Mouse (Mus musculus) G1E (cell line): ENCODE data around the gene Syt2. TPM values are rescaled to one million over a fixed set of nuclear protein-coding genes. Genes with fewer than 3 reads are reported as not detected.

Source experiments
- ATAC-seq: 2 replicates; pipeline ENCODE4 v1.8.0; 2016; ENCODE audit warnings: mild to moderate bottlenecking; ENCODE audit not compliant: insufficient number of reproducible peaks, poor library complexity, low FRiP score, severe bottlenecking; ENCODE audit errors: extremely low read depth
- DNase-seq: peaks from one replicate; pipeline ENCODE4 v3.0.0; 2012; ENCODE audit warnings: low spot score
- H3K27me3 ChIP-seq: 2 replicates; pipeline ENCODE4 v1.6.1; 2012; ENCODE audit warnings: mild to moderate bottlenecking, low read length, inconsistent platforms; ENCODE audit not compliant: insufficient read depth
- H3K36me3 ChIP-seq: replicated peaks from 2 replicates; pipeline ENCODE3; 2012; ENCODE audit warnings: mild to moderate bottlenecking, inconsistent platforms
- H3K4me1 ChIP-seq: 2 replicates; pipeline ENCODE4 v1.6.1; 2012; ENCODE audit warnings: low read depth, low read length, inconsistent platforms, mixed read lengths; ENCODE audit not compliant: insufficient read depth
- H3K4me3 ChIP-seq: 2 replicates; pipeline ENCODE4 v1.5.1; 2012; ENCODE audit warnings: low read depth, mild to moderate bottlenecking, inconsistent platforms, low read length, moderate library complexity, mixed read lengths
- H3K9me3 ChIP-seq: replicated peaks from 2 replicates; pipeline ENCODE4 v1.6.1; 2012; ENCODE audit warnings: inconsistent platforms
- CTCF ChIP-seq: IDR thresholded peaks from 2 replicates; pipeline ENCODE4 v1.5.1; 2012; ENCODE audit warnings: low read depth, low read length, inconsistent platforms, mixed read lengths
- GATA1 ChIP-seq: IDR thresholded peaks from 2 replicates; pipeline ENCODE4 v1.6.1; 2012; ENCODE audit warnings: borderline replicate concordance, low read length, inconsistent platforms, mixed read lengths
- GATA2 ChIP-seq: IDR thresholded peaks from 2 replicates; pipeline ENCODE4 v1.6.1; 2012; ENCODE audit warnings: low read depth, low read length, inconsistent platforms, borderline replicate concordance
- POLR2AphosphoS5 ChIP-seq: IDR thresholded peaks from 2 replicates; pipeline ENCODE4 v1.6.1; 2012; ENCODE audit warnings: low read depth, low read length, inconsistent platforms; ENCODE audit not compliant: insufficient replicate concordance
- TAL1 ChIP-seq: conservative IDR thresholded peaks from 2 replicates; pipeline ENCODE4 v1.6.1; 2012; ENCODE audit warnings: low read depth, low read length, inconsistent platforms, mixed read lengths
- polyA plus RNA-seq: library from polyadenylated mRNA; stranded (reverse); fragments of >175 nt; gene quantifications from 2 replicates; pipeline ENCODE4 v1.2.3, GENCODE M21; 2012
- total RNA-seq, 2 experiments: library from RNA; stranded (forward) in 1 of 2; stranded (reverse) in 1 of 2; fragments of 200-1000 nt in 1 of 2; fragments of >200 nt in 1 of 2; fragmentation: Nextera tagmentation in 1 of 2; gene quantifications; 2 replicates each; pipeline ENCODE4 v1.2.3; 2014 to 2017

The Syt2 gene
- total and polyA plus RNA-seq, 3 experiments, result 0.66 TPM; not detected in 2

GRCm38 (mm10) chr1:134697522-134698250, 51.2 kb downstream of the Syt2 start:
- H3K36me3 ChIP-seq, result no peaks in the 10 kb centered on the region
- H3K4me1 ChIP-seq, result no peaks in the 10 kb centered on the region
- H3K27me3 ChIP-seq, result peaks cover 49% of the 10 kb centered on the region
- no peak for DNase-seq
- ATAC-seq, result no peak
- H3K4me3 ChIP-seq, result no peak overlapping the region
- TF ChIP-seq GATA1 (no peak), TAL1 (no peak), CTCF (no peak), GATA2 (no peak), POLR2AphosphoS5 (no peak)
- H3K9me3 ChIP-seq, result no peaks in the 10 kb centered on the region

GRCm38 (mm10) chr1:134698486-134698885, 52.0 kb downstream of the Syt2 start:
- no peak for ATAC-seq
- H3K4me1 ChIP-seq, result no peaks in the 10 kb centered on the region
- H3K27me3 ChIP-seq, result peaks cover 47% of the 10 kb centered on the region

GRCm38 (mm10) chr1:134699390-134699789, 52.9 kb downstream of the Syt2 start:
- Histone ChIP-seq H3K27me3 (peaks cover 45% of the 10 kb centered on the region), H3K4me1 (no peaks in the 10 kb centered on the region), H3K4me3 (no peak overlapping the region), H3K9me3 (no peaks in the 10 kb centered on the region), H3K36me3 (no peaks in the 10 kb centered on the region)
- no peak for DNase-seq
- no peak for TF ChIP-seq GATA2
- no peak for TF ChIP-seq TAL1
- no peak for TF ChIP-seq CTCF
- TF ChIP-seq POLR2AphosphoS5, result no peak
- no peak for TF ChIP-seq GATA1
- ATAC-seq, result no peak

More at GRCm38 (mm10) chr1:134698486-134698885, 52.0 kb downstream of the Syt2 start:
- DNase-seq, result no peak
- H3K36me3 ChIP-seq, result no peaks in the 10 kb centered on the region
- TF ChIP-seq GATA2, result no peak
- TF ChIP-seq POLR2AphosphoS5, result no peak
- no peak for TF ChIP-seq GATA1
- no peak for TF ChIP-seq CTCF
- no peak for TF ChIP-seq TAL1
- no peak overlapping the region for H3K4me3 ChIP-seq
- no peaks in the 10 kb centered on the region for H3K9me3 ChIP-seq

- H3K36me3 ChIP-seq, result no peaks in the 10 kb centered on the region
These were observed 53.7 kb downstream of the Syt2 start for GRCm38 (mm10) chr1:134700151-134700550.

GRCm38 (mm10) chr1:134700634-134701033, 54.2 kb downstream of the Syt2 start:
- Histone ChIP-seq H3K36me3 (no peaks in the 10 kb centered on the region), H3K9me3 (no peaks in the 10 kb centered on the region), H3K27me3 (peaks cover 42% of the 10 kb centered on the region), H3K4me3 (no peak overlapping the region), H3K4me1 (no peaks in the 10 kb centered on the region)
- no peak for TF ChIP-seq CTCF
- TF ChIP-seq GATA2, result no peak
- TF ChIP-seq GATA1, result no peak
- no peak for TF ChIP-seq TAL1
- no peak for TF ChIP-seq POLR2AphosphoS5
- ATAC-seq, result no peak
- DNase-seq, result no peak

More at GRCm38 (mm10) chr1:134700151-134700550, 53.7 kb downstream of the Syt2 start:
- Histone ChIP-seq H3K27me3 (peaks cover 45% of the 10 kb centered on the region), H3K9me3 (no peaks in the 10 kb centered on the region), H3K4me3 (no peak overlapping the region), H3K4me1 (no peaks in the 10 kb centered on the region)
- DNase-seq (no peak), ATAC-seq (no peak)
- TF ChIP-seq CTCF (no peak), GATA1 (no peak)

GRCm38 (mm10) chr1:134701191-134701590, 54.7 kb downstream of the Syt2 start:
- peaks cover 42% of the 10 kb centered on the region for H3K27me3 ChIP-seq

GRCm38 (mm10) chr1:134703232-134703631, 56.8 kb downstream of the Syt2 start:
- no peak for DNase-seq
- Histone ChIP-seq H3K9me3 (no peaks in the 10 kb centered on the region), H3K27me3 (peaks cover 46% of the 10 kb centered on the region), H3K4me3 (no peak overlapping the region), H3K36me3 (no peaks in the 10 kb centered on the region), H3K4me1 (no peaks in the 10 kb centered on the region)
- TF ChIP-seq CTCF, result no peak
- no peak for TF ChIP-seq GATA1
- no peak for TF ChIP-seq GATA2
- no peak for TF ChIP-seq TAL1
- no peak for ATAC-seq

More at GRCm38 (mm10) chr1:134701191-134701590, 54.7 kb downstream of the Syt2 start:
- Histone ChIP-seq H3K4me1 (no peaks in the 10 kb centered on the region), H3K9me3 (no peaks in the 10 kb centered on the region), H3K36me3 (no peaks in the 10 kb centered on the region), H3K4me3 (no peak overlapping the region)
- ATAC-seq (no peak), DNase-seq (no peak)
- TF ChIP-seq TAL1 (no peak), POLR2AphosphoS5 (no peak), GATA2 (no peak), CTCF (no peak), GATA1 (no peak)
